Mouse (Mus musculus): ENCODE measurements around the gene Hoxa9.
A peak's percentile ranks its signal among the peaks of the same experiment; 100 is the strongest.

The Hoxa9 gene

DNA sequence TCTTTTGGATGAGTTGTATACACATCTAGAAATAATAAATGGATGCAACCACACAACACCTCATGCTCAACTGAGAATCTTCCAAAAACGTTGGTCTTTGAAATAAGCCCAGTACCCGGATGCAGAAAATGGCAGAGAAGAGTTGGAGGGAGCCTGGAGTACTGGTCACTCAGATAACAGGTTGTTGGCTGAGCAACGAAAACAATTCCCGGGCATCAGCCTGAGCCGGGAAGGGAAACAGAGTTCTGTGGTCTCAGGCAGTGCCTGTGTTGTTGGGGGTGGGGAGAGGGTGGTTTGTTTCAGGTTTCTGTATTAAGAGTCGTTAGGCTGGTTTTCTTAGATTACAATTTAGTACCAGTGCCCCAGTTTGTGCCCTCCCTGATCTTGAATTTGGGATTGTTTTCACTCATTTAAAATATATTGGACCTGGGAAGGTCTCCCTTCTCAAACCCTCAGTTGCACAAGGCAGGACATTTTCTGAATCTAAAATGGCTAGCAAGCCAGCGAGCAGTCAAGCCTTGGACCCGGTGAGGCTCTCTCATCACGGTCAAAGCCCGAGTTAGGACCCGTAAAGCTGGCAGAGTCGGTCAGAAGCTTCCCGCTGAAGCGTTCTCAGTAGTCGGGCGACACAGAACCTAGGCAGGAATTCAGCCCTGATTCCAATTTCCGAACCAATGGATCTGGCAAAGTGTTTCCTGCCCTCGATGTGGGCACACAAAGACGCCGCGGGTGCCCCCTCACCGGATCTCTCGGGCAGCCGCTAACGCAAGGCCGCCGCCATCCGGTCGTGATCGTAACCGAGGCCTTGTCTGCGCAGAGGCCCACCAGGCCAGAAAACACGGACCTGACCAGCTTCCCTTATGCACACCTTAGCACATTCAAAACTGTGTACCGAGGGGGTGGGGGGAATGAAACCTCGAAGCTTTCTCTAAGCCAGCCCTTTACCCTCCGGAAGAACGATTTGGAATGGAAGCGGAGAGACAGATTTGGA is 2.1 kb downstream of the Hoxa9 start:
- no peak for DNase-seq (ENCODE audit: extremely low read depth, low read depth)

DNA sequence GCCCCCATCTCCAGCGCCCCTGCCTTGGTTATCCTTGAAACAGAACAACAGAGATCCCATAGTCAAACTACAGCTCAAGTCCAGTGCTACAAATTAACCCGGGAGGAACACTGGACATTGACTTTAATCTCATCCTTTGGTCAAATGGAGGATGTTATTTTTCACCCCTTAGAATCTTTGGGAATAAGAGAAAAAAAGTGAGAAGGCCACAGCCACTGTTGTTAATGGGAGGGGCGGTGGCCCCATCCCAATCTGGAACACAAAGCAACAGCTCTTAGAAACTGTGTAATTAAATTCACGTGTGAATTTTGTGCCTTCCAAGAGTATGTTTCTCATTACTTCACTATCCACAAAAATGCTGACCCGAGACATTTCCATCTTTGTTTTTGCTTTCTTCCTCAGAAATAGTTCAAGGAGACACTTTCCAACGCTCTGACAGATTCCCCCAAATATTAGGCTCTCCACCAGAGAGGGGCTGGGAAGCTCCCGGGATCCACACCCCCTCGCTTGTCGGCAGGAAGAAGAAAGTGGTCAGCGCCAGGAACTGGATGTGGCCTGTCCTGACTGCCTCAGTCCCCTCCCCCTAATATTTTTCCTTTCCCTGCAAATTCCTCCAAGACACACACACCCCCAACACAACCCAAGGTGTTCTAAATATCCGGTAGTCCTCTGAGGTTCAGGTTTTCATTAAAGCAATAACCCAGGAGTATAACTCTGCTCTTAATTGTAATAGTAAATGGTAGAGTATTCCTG is 3.2 kb downstream of the Hoxa9 start:
- DNase-seq (ENCODE audit: extremely low read depth, low read depth) = no peak

DNA sequence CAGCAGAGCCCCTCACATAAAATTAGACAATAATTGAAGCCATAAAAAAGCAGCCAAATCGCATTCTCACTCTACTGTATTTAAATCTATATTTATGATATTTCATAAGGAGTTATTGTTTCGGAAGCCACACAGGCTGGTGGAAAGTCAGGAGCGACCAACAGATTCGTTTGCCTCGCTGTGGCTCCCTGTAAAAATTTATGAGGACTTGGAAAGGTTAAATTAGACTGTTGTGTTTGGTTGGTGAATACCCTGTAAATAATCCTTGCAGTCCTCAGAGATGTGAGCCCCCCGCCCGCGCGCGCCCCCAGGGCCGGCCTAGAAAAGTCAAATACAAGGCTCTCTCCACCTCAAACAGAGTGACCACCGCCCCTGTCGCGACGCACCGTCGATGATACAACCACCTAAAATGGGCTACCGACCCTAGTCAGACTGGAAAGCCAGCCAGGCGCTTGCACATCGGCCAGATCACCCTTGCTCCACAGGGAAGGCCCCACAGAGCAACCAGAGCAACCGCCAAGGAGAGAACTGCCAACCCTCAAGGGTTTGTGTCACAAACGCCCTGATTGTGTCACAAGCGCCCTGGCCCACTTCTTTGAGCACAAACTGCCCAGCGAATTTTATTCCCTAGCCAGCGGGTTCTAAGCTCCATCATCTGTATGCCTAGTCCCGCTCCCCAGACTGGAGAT is 4.2 kb downstream of the Hoxa9 start:
- no peak for DNase-seq (ENCODE audit: extremely low read depth, low read depth)

DNA sequence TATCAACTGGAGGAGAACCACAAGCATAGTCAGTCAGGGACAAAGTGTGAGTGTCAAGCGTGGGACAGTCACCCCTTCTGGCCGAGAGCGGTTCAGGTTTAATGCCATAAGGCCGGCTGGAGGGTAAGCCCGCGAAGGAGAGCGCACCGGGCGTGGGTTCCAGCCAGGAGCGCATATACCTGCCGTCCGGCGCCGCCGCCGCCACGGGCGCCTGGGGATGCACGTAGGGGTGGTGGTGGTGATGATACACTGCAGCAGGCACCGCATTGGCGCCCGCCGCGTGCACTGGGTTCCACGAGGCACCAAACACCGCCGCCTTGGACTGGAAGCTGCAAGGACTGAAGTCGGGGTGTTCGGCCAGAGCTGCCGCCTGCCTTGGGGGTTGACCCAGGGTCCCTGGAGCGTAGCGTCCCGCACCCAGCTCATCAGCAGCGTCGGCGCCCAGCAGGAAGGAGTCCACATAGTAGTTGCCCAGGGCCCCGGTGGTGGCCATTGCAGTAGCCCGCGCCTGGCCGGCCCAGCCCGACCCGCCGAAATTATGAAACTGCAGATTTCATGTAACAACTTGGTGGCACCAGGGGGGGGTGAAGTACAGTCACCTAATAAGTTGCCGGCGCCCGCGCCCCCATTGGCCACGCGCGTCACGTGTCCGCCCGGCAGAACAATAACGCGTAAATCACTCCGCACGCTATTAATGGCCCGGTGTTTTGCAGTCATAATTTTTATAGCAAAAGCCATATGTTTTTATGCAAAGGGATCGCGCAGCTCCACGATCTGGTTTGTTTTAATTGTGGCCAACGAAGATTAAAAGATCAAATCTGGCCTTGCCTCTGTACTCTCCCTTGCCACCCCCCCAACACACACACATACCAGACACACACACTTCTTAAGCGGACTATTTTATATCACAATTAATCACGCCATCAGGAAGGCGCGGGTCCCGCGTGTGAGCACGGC is 5.0 kb downstream of the Hoxa9 start:
- no peak for DNase-seq (ENCODE audit: extremely low read depth, low read depth)

DNA sequence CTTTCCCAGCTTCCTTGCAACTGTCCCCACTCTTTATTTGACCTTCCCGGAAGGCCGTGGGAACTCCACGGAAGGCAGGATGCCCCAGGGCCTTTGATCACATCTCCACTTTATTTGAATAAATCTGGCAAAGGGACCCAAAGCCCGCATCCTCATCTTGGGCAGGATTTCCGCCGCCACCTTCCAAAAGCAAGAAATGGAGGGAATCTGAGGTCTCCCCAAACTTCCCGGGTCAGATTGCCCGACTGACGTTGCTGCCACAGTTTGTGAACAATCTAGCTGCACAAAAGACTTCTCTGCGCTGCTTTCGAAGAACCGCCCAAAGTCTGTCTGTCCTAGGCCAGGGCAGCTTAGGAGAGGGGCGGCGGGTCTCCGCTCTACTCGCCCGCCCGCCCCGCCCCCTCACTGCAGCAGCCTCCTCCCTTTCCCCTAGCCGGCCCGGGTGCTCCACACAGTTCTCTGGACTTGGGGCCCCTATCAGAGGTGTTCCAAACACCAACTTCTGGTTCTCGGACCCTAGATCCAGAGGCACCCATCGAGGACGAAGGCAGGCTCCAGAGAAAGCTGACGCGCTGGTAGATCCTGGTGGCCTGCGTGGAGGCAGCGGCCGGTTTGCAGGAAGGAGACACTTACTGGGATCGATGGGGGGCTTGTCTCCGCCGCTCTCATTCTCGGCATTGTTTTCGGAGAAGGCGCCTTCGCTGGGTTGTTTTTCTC is 5.8 kb downstream of the Hoxa9 start:
- DNase-seq (ENCODE audit: extremely low read depth, low read depth) = no peak

DNA sequence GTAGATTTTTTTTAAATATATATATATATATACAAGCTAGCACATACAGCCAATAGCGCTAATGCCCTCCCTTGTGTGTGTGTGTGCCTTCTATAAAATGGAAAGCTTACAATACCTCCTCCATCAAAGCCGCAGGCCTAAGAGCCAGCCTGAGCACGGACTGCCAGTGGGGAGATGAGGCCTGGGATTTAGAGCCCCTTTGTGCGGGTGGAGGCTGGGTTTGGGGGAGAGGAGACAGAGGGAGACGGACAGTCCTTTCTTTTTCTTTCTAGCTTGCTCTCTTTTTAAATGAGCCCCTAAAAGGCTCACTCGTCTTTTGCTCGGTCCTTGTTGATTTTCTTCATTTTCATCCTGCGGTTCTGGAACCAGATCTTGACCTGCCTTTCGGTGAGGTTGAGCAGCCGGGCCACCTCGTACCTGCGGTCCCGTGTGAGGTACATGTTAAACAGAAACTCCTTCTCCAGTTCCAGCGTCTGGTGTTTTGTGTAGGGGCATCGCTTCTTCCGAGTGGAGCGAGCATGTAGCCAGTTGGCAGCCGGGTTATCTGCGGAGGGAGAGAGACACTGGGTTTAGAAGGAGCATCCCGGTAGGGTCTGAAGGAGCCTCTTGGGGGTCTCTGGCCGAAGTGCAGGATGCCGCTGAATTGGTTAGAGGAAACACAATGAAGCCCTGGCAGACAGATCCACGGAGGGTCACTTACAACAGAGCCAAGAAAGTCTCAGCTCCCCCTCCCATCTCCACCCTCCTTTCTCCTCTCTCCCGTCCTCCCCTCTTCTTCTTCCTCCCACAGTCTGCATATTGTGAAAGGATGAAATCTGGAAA is 6.7 kb downstream of the Hoxa9 start:
- DNase-seq (ENCODE audit: extremely low read depth, low read depth) = no peak

DNA sequence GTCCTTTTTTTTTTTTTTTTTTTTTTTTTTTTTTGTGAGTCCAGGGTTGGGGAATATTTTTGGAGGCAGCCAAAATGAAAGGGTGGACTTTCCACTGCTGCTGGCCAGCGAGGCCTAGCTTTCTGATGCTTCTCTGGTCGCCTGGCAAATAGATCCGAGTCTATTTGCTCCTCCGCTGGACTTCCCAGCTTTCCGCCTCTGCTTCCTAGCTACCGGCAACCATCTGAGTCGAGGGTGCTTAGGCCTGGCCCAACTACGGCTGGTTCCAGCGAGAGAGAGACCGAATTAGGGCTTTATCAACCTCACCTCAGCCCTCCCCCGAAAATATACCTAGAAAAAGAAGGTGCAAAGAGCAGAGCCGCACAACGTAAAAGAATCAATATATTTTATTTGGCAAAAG is 8.2 kb downstream of the Hoxa9 start:
- no peak for DNase-seq (ENCODE audit: extremely low read depth, low read depth)

DNA sequence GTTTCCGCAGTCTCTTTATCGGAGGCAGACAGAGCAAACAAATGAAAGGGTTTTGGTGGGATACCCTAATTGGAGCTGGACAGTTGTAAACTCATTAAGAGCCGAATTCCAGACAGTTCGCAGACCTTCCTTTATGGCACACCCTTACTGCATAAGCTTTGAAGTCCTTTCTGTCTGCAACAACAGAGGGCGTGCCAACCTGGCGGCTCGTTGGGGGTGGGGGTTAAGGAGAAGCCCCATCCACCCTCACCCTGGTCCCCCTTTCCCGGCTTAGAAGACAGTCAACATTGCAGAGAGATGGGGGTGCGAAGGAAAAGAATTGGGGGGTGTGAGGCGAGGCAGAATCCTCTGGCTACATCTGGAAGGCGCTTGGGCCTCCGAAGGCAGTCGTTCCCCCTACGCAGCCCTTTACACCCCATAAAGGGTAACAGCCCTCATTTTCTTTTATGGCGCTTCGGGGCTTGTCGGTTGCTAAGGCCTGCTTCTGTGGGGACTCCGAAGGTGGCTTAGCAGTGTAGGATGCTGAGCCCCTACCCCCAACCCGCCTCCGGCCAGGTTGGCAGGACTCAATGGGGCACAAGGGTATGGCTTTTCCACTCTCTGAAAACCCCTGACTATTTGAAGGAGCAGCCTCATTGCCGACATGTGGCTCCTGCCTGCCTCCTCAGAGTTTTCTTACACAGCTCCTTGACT is 8.8 kb downstream of the Hoxa9 start:
- no peak for DNase-seq (ENCODE audit: extremely low read depth, low read depth)

DNA sequence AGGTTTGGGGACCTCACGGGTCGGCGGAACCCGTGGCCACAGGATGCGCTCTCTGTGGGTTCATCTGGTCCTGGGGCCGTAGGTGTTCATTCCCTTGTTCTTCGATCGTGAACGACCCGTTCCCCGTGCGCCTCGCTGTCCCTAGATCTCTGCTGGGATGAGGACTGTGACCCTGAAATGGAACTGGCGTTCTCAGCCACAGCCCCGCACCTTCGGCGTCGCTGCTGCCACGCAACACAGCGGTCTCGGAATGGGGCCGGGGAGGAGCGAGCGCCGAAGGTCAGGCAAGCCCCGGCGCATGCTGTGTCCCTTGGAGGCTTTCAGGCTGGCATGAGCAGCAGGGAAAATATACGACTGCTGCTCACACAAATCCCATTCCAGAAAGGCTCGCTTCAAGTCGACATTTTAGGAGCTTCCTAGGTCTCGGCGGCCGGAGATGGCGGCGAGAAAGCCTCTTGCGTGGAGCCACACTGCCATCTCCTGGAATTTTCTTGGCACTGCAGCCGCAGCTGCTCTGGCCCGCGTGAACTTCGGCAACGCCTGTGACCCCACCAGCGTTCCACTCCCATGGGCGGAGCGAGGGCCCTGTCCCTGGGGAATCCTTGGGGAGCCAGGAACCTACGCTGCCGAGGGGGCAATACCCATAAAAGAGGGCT is 9.4 kb downstream of the Hoxa9 start, which contains the start of gene Hoxa7:
TSS of gene Hoxa7 (minus strand) at position 518 of the 656 bp plus-strand sequence.
- peak; percentile 53 for DNase-seq (ENCODE audit: extremely low read depth, low read depth)

DNA sequence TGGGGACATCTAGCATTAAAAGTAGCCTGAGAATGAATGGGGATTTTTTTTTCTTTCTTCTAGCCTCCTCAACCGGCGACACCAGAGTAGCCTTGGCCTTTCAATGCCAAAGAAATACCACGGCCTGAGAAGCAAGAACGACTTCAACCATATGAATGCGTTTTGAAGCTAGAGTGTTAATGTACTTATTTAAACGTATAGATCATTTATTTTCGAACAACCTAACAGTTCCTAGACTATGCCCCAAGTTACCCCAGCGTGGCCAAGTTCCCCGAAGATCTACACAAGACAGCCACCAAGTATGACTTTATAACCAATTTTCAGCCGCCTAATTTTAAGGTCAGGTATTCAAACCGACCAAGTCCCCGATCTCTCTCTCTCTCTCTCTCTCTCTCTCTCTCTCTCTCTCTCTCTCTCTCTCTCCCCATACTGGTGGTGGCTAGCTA is 10.0 kb downstream of the Hoxa9 start:
- peak; percentile 10 for DNase-seq (ENCODE audit: extremely low read depth, low read depth)

DNA sequence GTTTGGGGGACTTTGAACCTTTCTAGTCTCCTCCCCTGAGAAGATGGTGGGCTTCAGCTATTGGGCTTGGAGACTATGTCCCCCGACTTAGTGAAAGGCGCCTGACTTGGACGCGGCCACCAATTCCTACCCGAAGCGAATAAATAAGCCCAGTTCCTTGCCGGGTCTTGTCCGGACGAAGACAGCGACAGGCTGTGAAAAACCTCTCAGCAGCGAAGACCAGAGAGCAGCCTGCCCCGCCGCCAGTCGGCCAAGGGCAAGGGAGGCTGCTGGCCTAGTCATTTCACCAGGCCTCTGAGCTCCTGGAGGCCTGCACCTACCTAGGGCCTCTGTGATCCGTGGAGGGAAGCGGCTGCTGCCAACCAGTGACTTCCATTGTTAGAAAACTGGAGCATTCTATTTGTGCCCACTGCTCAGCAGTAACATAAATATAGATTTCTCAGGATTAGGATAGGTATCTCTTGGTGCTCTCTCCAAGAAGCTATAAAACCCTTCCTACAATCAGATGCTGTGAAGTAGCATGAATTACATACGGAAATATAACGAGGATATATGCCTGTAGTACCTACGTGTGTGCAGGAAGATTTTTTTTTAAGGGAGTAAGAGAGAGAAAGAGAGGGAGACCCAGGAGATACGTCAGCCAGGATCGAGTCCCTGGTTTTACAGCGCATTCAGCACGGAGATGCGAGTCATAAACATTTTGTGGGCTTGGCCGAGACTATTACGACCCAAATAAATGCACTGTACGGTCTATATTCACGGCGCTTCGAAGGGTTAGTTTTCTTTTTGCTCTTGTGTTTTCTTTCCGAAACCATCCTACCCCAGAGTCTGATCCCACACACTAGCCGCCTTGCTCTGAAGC is 10.7 kb downstream of the Hoxa9 start:
- no peak for DNase-seq (ENCODE audit: extremely low read depth, low read depth)

DNA sequence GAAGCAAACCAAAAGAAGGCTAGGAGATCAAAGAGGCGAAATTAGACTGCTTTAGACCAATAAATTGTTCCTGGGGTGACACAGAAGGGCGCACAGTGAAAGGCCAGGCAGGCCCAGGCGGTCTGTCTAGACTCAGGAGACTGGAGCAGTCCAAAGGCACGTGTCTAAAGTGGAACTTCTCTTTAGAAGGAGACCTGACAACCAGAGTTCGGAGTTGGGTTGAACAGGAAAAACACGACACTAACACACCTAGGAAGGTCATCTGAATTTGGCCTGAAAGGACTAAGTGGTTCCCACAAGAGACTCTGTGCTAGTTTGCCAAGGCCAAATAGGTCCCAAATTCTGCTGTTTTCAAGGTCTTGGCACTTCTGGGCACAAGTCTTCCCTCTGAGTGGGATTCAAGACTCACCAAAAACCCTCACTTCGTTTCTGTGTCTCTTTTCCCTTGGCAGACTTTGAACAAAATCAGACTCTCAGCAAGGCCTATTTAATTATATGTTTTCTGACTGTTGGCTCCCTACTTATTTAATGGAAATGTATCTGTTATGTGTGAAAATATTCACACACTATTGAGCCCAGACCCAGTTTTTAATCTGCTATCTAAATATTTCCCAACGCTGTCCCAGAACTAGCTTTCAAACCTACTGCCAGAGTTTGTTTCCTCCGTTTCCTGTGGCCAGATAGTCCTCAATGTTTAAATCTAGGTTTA is 11.5 kb downstream of the Hoxa9 start:
- no peak for DNase-seq (ENCODE audit: extremely low read depth, low read depth)

DNA sequence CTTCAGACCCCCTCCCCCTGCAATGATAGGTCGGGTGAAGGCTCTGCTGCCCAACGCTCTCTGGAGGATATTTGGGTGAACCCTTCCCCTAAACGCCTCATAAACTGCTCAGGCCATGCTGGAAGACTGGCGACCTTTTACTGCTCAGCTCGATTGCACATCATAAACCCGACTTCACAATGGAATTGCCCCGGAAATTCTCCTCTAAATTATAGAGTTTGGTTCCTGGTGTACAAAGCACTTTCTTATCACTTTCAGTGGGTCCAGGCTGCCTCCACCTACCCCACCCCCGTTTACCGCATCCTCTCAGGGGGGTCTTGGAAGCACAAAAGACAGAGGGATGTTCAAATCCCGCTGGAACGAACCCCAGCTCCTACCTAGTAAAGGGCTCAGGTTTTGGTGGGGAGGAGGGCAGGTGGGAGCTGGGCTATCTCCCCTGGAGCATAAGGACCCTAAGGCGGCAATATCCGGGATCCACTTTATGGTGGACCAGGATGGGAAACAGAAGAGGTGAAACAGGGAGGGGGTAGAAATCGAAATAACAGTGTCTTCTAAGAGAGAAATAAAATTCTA is 12.2 kb downstream of the Hoxa9 start:
- no peak for DNase-seq (ENCODE audit: extremely low read depth, low read depth)

DNA sequence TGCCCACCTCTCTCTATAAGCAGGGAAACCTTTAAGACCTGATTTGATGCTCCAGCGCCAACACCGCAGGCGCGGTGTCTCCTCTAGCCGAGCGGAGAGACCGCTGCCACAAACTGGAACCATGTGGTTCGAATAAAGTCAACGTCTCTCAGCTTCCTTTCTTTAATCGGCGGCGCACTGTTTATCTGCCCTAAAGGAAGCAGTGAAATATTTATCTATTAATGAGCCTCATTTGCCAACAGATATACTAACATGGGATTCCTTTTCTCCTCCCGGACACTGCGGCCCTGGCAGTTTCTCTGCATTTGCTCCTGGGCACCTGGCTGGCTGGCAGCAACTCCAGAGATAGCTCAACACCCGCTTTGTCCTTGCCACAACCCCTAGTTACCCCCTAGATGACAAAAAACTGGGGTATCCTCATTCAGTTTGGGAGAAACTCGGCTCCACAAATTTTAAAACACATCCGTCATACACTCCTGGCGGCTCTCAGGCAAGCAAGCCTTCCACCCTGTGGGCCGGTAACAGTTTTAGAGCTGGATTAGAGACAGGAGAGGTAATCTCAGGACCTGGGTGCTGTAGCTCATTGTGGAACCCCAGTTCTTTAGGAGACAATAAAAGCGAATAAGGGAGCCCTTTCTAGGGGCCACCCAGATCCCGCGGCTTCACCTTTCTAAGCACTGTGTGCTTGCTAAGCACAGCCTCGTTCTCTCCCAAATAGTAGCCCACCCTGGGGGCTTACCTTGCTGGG is 12.8 kb downstream of the Hoxa9 start:
- no peak for DNase-seq (ENCODE audit: extremely low read depth, low read depth)

DNA sequence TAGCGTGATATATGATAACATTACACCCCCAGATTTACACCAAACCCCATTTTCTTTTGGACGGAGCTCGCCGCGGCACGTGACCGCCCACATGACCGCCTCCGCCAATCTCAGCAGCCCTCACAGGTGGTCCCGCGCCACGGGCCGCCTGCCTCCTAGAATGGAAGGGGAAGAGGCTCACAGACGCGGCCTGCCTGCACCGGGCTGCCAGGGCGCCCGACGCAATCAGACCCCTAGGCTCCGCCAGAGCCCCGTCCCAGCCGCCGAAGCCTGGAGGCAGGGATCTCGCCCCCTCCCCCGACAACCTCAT is 13.5 kb downstream of the Hoxa9 start:
- DNase-seq (ENCODE audit: extremely low read depth, low read depth) = no peak
